Mouse (Mus musculus): ENCODE results near the gene Fam53b.
A peak's percentile ranks its signal among the peaks of the same experiment; 100 is the strongest.

GRCm38 (mm10) chr7:132810879-132811278 is 2.8 kb downstream of the Fam53b start:
- TF ChIP-seq CTCF (IDR thresholded peaks at IDR 0.05; ENCODE audit: low read depth, low read length) (peak; percentile 70), POLR2A (IDR thresholded peaks at IDR 0.05; ENCODE audit: borderline replicate concordance, low read depth, low read length) (no peak)
